ENCODE assay signal across 17 mouse cellular contexts in genomic region chr6:129591508-129591907, GRCm38 (mm10). TPM values are rescaled to one million over a fixed set of nuclear protein-coding genes. Genes with fewer than 3 reads are reported as not detected.
DNase-seq lines count a peak whose midpoint lies in the region; ATAC-seq lines count a peak whose summit lies in the region.
"Had no signal": no experiment of that assay in that cellular context is flagged by ENCODE, and none has a peak within 500 bp of the region (broad histone marks: within the 10 kb centered on the region; RNA-seq: fewer than 3 reads in every experiment).

TSS of gene Klrd1 (plus strand) at chr6:129591782.

- peak; percentile 34 to 54 for DNase-seq in spleen, postnatal 36 days (ENCODE audit: low spot score in 2 of 2)
- no peak for DNase-seq in spleen, adult 12 weeks (ENCODE audit: low spot score)
- peak; percentile 56 to 64 for DNase-seq in CD8-positive naive resting alpha-beta T cell, adult 2 months (ENCODE audit: low read depth in 2 of 2, low spot score in 2 of 2)
- DNase-seq in thymus, postnatal 36 days: peak; percentile 4 to 6
- no peak for DNase-seq in cerebellum, adult 11-12 months
- no peak for DNase-seq in right cerebral cortex, postnatal 36 days (ENCODE audit: low spot score in 2 of 2)
- DNase-seq: adrenal gland, postnatal 14 days; cerebellum, adult 9-10 months; forebrain, postnatal 0 days; gastrocnemius, adult 2 months; heart, adult 11 months; lung, adult 2 months; right cerebral cortex, postnatal 14 days had no signal

- peak; percentile 94 for ATAC-seq in megakaryocyte, adult 5-6 weeks (ENCODE audit: poor library complexity, severe bottlenecking)
- ATAC-seq: forebrain, postnatal 0 days; midbrain, embryonic 16.5 days had no signal

RNA-seq across cellular contexts. Expression of gene Klrd1, which starts in this region (rescaled TPM):
- total RNA-seq in megakaryocyte, adult 5-6 weeks (2015): 20.4 and 41.6 TPM in 2 replicates
- total RNA-seq in megakaryocyte, adult 5-6 weeks (2017): 14.1 and 18.1 TPM in 2 replicates
- total RNA-seq: adrenal gland, postnatal 14 days; forebrain, postnatal 0 days; gastrocnemius, adult 2 months; layer of hippocampus, postnatal 25 days; left cerebral cortex, postnatal 25 days had no signal

Comparison
In these comparisons a context has a peak if more than half of its experiments do, and no peak if none do; other contexts are left out.
1. DNase-seq: peak in spleen, postnatal 36 days (2 of 2), CD8-positive naive resting alpha-beta T cell, adult 2 months (2 of 2) and thymus, postnatal 36 days (2 of 2); none in spleen, adult 12 weeks (single experiment), cerebellum, adult 11-12 months (single experiment) and right cerebral cortex, postnatal 36 days (0 of 2).